Comparison of ENCODE assay signal across 10 mouse cellular contexts in genomic region chr2:37767080-37767547, GRCm38 (mm10). TPM values are rescaled to one million over a fixed set of nuclear protein-coding genes. Genes with fewer than 3 reads are reported as not detected.
A peak's percentile ranks its signal among the peaks of the same experiment; 100 is the strongest.
DNase-seq lines count a peak whose midpoint lies in the region; ATAC-seq and TF ChIP-seq lines count a peak whose summit lies in the region.
"Had no signal": no experiment of that assay in that cellular context is flagged by ENCODE, and none has a peak within 500 bp of the region (broad histone marks: within the 10 kb centered on the region; RNA-seq: fewer than 3 reads in every experiment).

No protein-coding gene starts in this region.

- no peak for TF ChIP-seq POLR2A in heart, adult 2 months (IDR thresholded peaks at IDR 0.05; ENCODE audit: insufficient read depth, low read depth, low read length)

- TF ChIP-seq EP300 in heart, adult 2 months (IDR thresholded peaks at IDR 0.05; ENCODE audit: insufficient read depth, low read depth, low read length) = no peak

- H3K9me3 ChIP-seq in stomach, embryonic 16.5 days (replicated peaks; ENCODE audit: control insufficient read depth, low read length) = no peaks in the 10 kb centered on the region
- H3K9me3 ChIP-seq: G1E had no signal

- no peaks in the 10 kb centered on the region for H3K36me3 ChIP-seq in heart, adult 2 months (ENCODE audit: control insufficient read depth, insufficient read depth, low read length)
- H3K36me3 ChIP-seq in stomach, embryonic 16.5 days (ENCODE audit: control insufficient read depth, insufficient read depth, low read length) = no peaks in the 10 kb centered on the region
- H3K36me3 ChIP-seq: G1E had no signal

- TF ChIP-seq CTCF in gastrocnemius, adult 2 months (IDR thresholded peaks at IDR 0.05) = no peak
- no peak for TF ChIP-seq CTCF in heart, adult 2 months (IDR thresholded peaks at IDR 0.05)

- no peak overlapping the region for H3K4me2 ChIP-seq in stomach, embryonic 16.5 days (ENCODE audit: low read depth, low read length)

- no peaks in the 10 kb centered on the region for H3K27me3 ChIP-seq in heart, adult 2 months (ENCODE audit: control insufficient read depth, insufficient read depth, low read length)
- peaks cover 8% of the 10 kb centered on the region; the same call in 1 of the 2 replicates for H3K27me3 ChIP-seq in stomach, embryonic 16.5 days (ENCODE audit: control insufficient read depth, insufficient read depth, low read length)

- ATAC-seq in stomach, embryonic 16.5 days (ENCODE audit: insufficient read depth, low FRiP score) = 0 out of 2 replicates have a peak, but pooled peaks have one; percentile 14

- H3K9ac ChIP-seq in heart, adult 2 months (ENCODE audit: low read depth, low read length) = no peak overlapping the region
- H3K9ac ChIP-seq in stomach, embryonic 16.5 days (ENCODE audit: low read length) = no peak overlapping the region

- H3K4me1 ChIP-seq in heart, adult 2 months (ENCODE audit: control insufficient read depth, insufficient read depth, low read length) = peaks cover 9% of the 10 kb centered on the region
- peaks cover 39% of the 10 kb centered on the region for H3K4me1 ChIP-seq in stomach, embryonic 16.5 days (ENCODE audit: control insufficient read depth, insufficient read depth, low read length)

- no peak overlapping the region for H3K4me3 ChIP-seq in gastrocnemius, adult 2 months
- no peak overlapping the region for H3K4me3 ChIP-seq in heart, adult 2 months
- no peak overlapping the region for H3K4me3 ChIP-seq in stomach, embryonic 16.5 days (replicated peaks; ENCODE audit: low read length)

- peak overlapping the region; percentile 57; the same call in 1 of the 2 replicates for H3K27ac ChIP-seq in gastrocnemius, adult 2 months
- H3K27ac ChIP-seq in heart, adult 2 months = no peak overlapping the region
- no peak overlapping the region; the same call in 1 of the 2 replicates for H3K27ac ChIP-seq in stomach, embryonic 16.5 days (ENCODE audit: low read length)

- DNase-seq in gastrocnemius, adult 2 months = peak; percentile 70
- no peak for DNase-seq in gastrocnemius, adult 18-20 months (ENCODE audit: low spot score)
- peak; percentile 38 for DNase-seq in NIH3T3 (ENCODE audit: low read depth)
- peak; percentile 52 to 57 for DNase-seq in heart, adult 2 months
- peak; percentile 23 for DNase-seq in kidney, adult 9 months
- DNase-seq in lung, postnatal 36 days = peak; percentile 55
- no peak for DNase-seq in adrenal gland, adult 8-10 months

- WGBS in heart, adult 2 months = 7% methylated on average over 9 of the region's 9 CpGs
- 12% methylated on average over 9 of the region's 9 CpGs for WGBS in stomach, embryonic 16.5 days

- intact Hi-C loops in gastrocnemius, adult 2 months (cut with DNase I) = no loop called here
- intact Hi-C loops in heart, adult 2 months (cut with DNase I) = no loop called here

- no peaks in the 10 kb centered on the region for H3K79me2 ChIP-seq in heart, adult 2 months (replicated peaks; ENCODE audit: control insufficient read depth, insufficient read depth, low read length)

RNA-seq across cellular contexts. Expression of gene Crb2, which starts 8.9 kb away (rescaled TPM):
- total RNA-seq in gastrocnemius, adult 2 months (2021) = not detected
- under 1 TPM in 1 of 2 experiments, not detected in 1; 0.05 TPM for total RNA-seq in gastrocnemius, adult 18-20 months (2021)
- total RNA-seq in heart, adult 2 months (2021) = under 1 TPM; 0.48 to 0.81 TPM
- polyA plus RNA-seq in heart, adult 2 months (2012; rRNA removed) = 0.61 and 0.64 TPM in 2 replicates
- 0.94 and 1.7 TPM in 2 replicates for polyA plus RNA-seq in stomach, embryonic 16.5 days (2015; fragmentation: Nextera tagmentation; extraction: Ambion mirVana)
- total RNA-seq in adrenal gland, adult 8-10 months (2022) = 1 to 10 TPM in 1 of 4 experiments, under 1 TPM in 3; 0.20 to 1.1 (median 0.57) TPM
- total RNA-seq: hematopoietic stem cell, adult 5-6 weeks had no signal
- polyA plus RNA-seq: G1E had no signal

Comparison
In these comparisons a context has a peak if more than half of its experiments do, and no peak if none do; other contexts are left out.
1. DNase-seq: peak in gastrocnemius, adult 2 months (single experiment), NIH3T3 (single experiment), heart, adult 2 months (2 of 2), kidney, adult 9 months (single experiment) and lung, postnatal 36 days (single experiment); none in gastrocnemius, adult 18-20 months (single experiment) and adrenal gland, adult 8-10 months (single experiment).